In the genomic region with DNA sequence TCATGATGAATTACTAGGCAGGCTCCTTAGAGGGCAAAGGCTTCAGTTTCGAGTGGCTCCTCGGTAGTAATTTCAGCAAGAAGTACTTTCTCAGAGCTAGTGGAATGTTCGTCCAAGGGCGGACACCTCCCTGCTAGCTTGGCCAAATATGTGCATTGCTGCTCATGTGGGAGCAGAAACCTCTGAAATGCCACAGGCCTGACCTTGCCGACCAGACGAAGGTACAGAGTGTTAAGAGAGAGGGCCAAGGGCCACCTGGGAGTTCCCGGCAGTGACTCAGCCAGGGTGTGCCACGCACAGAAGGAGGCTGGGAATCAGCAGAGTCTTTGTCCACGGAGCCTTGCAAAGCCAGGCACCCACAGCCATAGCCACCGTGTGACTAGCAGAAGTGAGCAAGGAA, we compare ENCODE assay signal across 15 mouse cellular contexts. TPM values are rescaled to one million over a fixed set of nuclear protein-coding genes. Genes with fewer than 3 reads are reported as not detected.
DNase-seq lines count a peak whose midpoint lies in the region; TF ChIP-seq lines count a peak whose summit lies in the region.
"Had no signal": no experiment of that assay in that cellular context is flagged by ENCODE, and none has a peak within 500 bp of the region (broad histone marks: within the 10 kb centered on the region; RNA-seq: fewer than 3 reads in every experiment).

No protein-coding gene starts in this region.

- no peak overlapping the region for H3K27ac ChIP-seq in gastrocnemius, adult 2 months
- H3K27ac ChIP-seq: forebrain, embryonic 15.5 days; hindbrain, postnatal 0 days; midbrain, embryonic 12.5 days had no signal

- intact Hi-C loops in gastrocnemius, adult 2 months (cut with DNase I): no loop called here

- no peak for TF ChIP-seq CTCF in gastrocnemius, adult 2 months (IDR thresholded peaks at IDR 0.05)

- no peak overlapping the region for H3K4me3 ChIP-seq in gastrocnemius, adult 2 months
- H3K4me3 ChIP-seq: forebrain, embryonic 15.5 days; midbrain, embryonic 12.5 days had no signal

- DNase-seq in gastrocnemius, adult 2 months: peak; percentile 33
- DNase-seq in gastrocnemius, postnatal 4 days (ENCODE audit: low spot score in 2 of 2): no peak
- DNase-seq in urinary bladder, adult 18-20 months (ENCODE audit: low spot score in 2 of 2): peak; percentile 40 to 69
- no peak for DNase-seq in urinary bladder, postnatal 4 days (ENCODE audit: low spot score in 2 of 2)
- DNase-seq in lung, postnatal 14 days: peak; percentile 40
- DNase-seq in right cerebral cortex, adult 18-20 months: no peak
- DNase-seq in right cerebral cortex, postnatal 4 days: no peak
- DNase-seq: cerebellum, postnatal 10 days; embryo, embryonic 11 days; gastrocnemius, postnatal 10 days; layer of hippocampus, adult 9-11 months; lung, embryonic 14.5 days had no signal

RNA-seq across cellular contexts. Expression of gene Hrh2, which starts 39.9 kb away (rescaled TPM):
- under 1 TPM; 0.11 to 0.15 TPM for total RNA-seq in gastrocnemius, adult 2 months (2021)
- total RNA-seq in gastrocnemius, postnatal 4 days (2021): under 1 TPM; 0.05 to 0.10 TPM

Comparison
In these comparisons a context has a peak if more than half of its experiments do, and no peak if none do; other contexts are left out.
1. DNase-seq: peak in gastrocnemius, adult 2 months (single experiment), urinary bladder, adult 18-20 months (2 of 2) and lung, postnatal 14 days (single experiment); none in gastrocnemius, postnatal 4 days (0 of 2), urinary bladder, postnatal 4 days (0 of 2), right cerebral cortex, adult 18-20 months (single experiment) and right cerebral cortex, postnatal 4 days (single experiment).